Mouse (Mus musculus) MEL (cell line): ENCODE data around the gene Wdr41.

Experiments used
- POLR2AphosphoS2 ChIP-seq: IDR thresholded peaks from 2 replicates; pipeline ENCODE4 v1.6.1; 2011; ENCODE audit warnings: low read length, improper control_type of control experiment
- ZNF384 ChIP-seq: IDR thresholded peaks from 2 replicates; pipeline ENCODE4 v1.6.1; 2012; ENCODE audit warnings: low read depth, mild to moderate bottlenecking, inconsistent platforms, low read length, improper control_type of control experiment

GRCm38 (mm10) chr13:95009261-95009660 lies 33.1 kb downstream of the Wdr41 start:
- no peak for TF ChIP-seq POLR2AphosphoS2
- TF ChIP-seq ZNF384: no peak
